Mouse (Mus musculus) hindbrain, embryonic 16.5 days (tissue): ENCODE measurements around the gene Cant1. TPM values are rescaled to one million over a fixed set of nuclear protein-coding genes. Genes with fewer than 3 reads are reported as not detected.

Experiments used
- ATAC-seq: fragments of 200-750 bp; cut with Nextera tagmentation; 2 replicates; pipeline ENCODE4 v1.8.0; 2017; ENCODE audit warnings: moderate TSS enrichment, moderate library complexity
- H3K27ac ChIP-seq: fragments of 300-500 bp; sonication (generic); 2 replicates; pipeline ENCODE4 v1.5.1; 2014; ENCODE audit warnings: low read depth, mild to moderate bottlenecking, control low read depth, low read length, moderate library complexity
- H3K27me3 ChIP-seq: fragments of 300-500 bp; sonication (generic); replicated peaks from 2 replicates; pipeline ENCODE4 v1.6.1; 2014; ENCODE audit warnings: low read length; ENCODE audit not compliant: control insufficient read depth, insufficient read depth
- H3K36me3 ChIP-seq: fragments of 300-500 bp; sonication (generic); 2 replicates; pipeline ENCODE4 v1.6.1; 2014; ENCODE audit warnings: mild to moderate bottlenecking, low read length, moderate library complexity, mixed read lengths; ENCODE audit not compliant: control insufficient read depth, insufficient read depth
- H3K4me1 ChIP-seq: fragments of 300-500 bp; sonication (generic); 2 replicates; pipeline ENCODE4 v1.6.1; 2014; ENCODE audit warnings: low read depth, low read length; ENCODE audit not compliant: control insufficient read depth, insufficient read depth
- H3K4me2 ChIP-seq: fragments of 300-500 bp; sonication (generic); 2 replicates; pipeline ENCODE4 v1.6.1; 2014; ENCODE audit warnings: mild to moderate bottlenecking, low read length, control low read depth, moderate library complexity
- H3K4me3 ChIP-seq: fragments of 300-500 bp; sonication (generic); 2 replicates; pipeline ENCODE4 v1.5.1; 2014; ENCODE audit warnings: mild to moderate bottlenecking, low read length, control low read depth, moderate library complexity
- H3K9ac ChIP-seq: fragments of 300-500 bp; sonication (generic); 2 replicates; pipeline ENCODE4 v1.6.1; 2014; ENCODE audit warnings: low read depth, mild to moderate bottlenecking, control low read depth, low read length, moderate library complexity
- H3K9me3 ChIP-seq: fragments of 300-500 bp; sonication (generic); 2 replicates; pipeline ENCODE4 v1.6.1; 2014; ENCODE audit warnings: mild to moderate bottlenecking, low read length, moderate library complexity; ENCODE audit not compliant: control insufficient read depth
- WGBS: fragments of 180-500 bp; shearing (Covaris S2); extraction: QIAGEN DNeasy Blood & Tissue Kit; methylation state at CpG from one replicate; pipeline ENCODE4 v1.1.7; 2014; 5-methylcytosine and 5-hydroxymethylcytosine counted together
- polyA plus RNA-seq: library from polyadenylated mRNA; unstranded; fragments of >200 nt; fragmentation: Nextera tagmentation; extraction: Ambion mirVana; gene quantifications from 2 replicates; pipeline ENCODE4 v1.2.1, GENCODE M21; 2015

The Cant1 gene
- polyA plus RNA-seq, 1 experiment from 2014 or later: 25.7 TPM

GRCm38 (mm10) chr11:118403951-118404899, 14.7 kb downstream of the Cant1 start:
- H3K4me3 ChIP-seq: no peak overlapping the region
- no peaks in the 10 kb centered on the region for H3K27me3 ChIP-seq
- no peak overlapping the region for H3K27ac ChIP-seq
- no peaks in the 10 kb centered on the region for H3K9me3 ChIP-seq
- WGBS: 71% methylated on average over 6 of the region's 6 CpGs
- no peak overlapping the region for H3K9ac ChIP-seq
- no peaks in the 10 kb centered on the region; the same call in 1 of the 2 replicates for H3K4me1 ChIP-seq
- H3K4me2 ChIP-seq: no peak overlapping the region
- no peak for ATAC-seq
- peaks cover 15% of the 10 kb centered on the region for H3K36me3 ChIP-seq

GRCm38 (mm10) chr11:118403183-118403582, 15.7 kb downstream of the Cant1 start:
- H3K27ac ChIP-seq: no peak overlapping the region
- 91% methylated on average over 2 of the region's 2 CpGs for WGBS
- ATAC-seq: no peak
- H3K4me3 ChIP-seq: no peak overlapping the region
- no peaks in the 10 kb centered on the region for H3K9me3 ChIP-seq
- H3K27me3 ChIP-seq: no peaks in the 10 kb centered on the region
- peaks cover 9% of the 10 kb centered on the region for H3K36me3 ChIP-seq
- H3K9ac ChIP-seq: no peak overlapping the region; the same call in 1 of the 2 replicates
- H3K4me2 ChIP-seq: no peak overlapping the region
- H3K4me1 ChIP-seq: no peaks in the 10 kb centered on the region; the same call in 1 of the 2 replicates

GRCm38 (mm10) chr11:118401760-118402280, 17.1 kb downstream of the Cant1 start, which contains the start of gene Lgals3bp:
Gene Lgals3bp, minus strand, starts transcription at chr11:118402092.
- 53% methylated on average over 7 of the region's 7 CpGs for WGBS
- H3K9ac ChIP-seq: peak within 1 kb of the TSS; percentile 47
- ATAC-seq: peak; percentile 76
- H3K9me3 ChIP-seq: no peaks in the 10 kb centered on the region
- peak within 1 kb of the TSS; percentile 44 for H3K27ac ChIP-seq
- H3K4me3 ChIP-seq: no peak within 1 kb of the TSS
- peaks cover 3% of the 10 kb centered on the region for H3K36me3 ChIP-seq
- H3K4me1 ChIP-seq: no peaks in the 10 kb centered on the region; the same call in 1 of the 2 replicates
- no peak within 1 kb of the TSS for H3K4me2 ChIP-seq
- H3K27me3 ChIP-seq: no peaks in the 10 kb centered on the region

GRCm38 (mm10) chr11:118401195-118401594, 17.7 kb downstream of the Cant1 start:
- Histone ChIP-seq H3K4me3 (no peak overlapping the region), H3K27me3 (no peaks in the 10 kb centered on the region), H3K4me1 (no peaks in the 10 kb centered on the region; the same call in 1 of the 2 replicates), H3K4me2 (no peak overlapping the region), H3K27ac (peak overlapping the region; percentile 44; the same call in 1 of the 2 replicates), H3K9me3 (no peaks in the 10 kb centered on the region), H3K36me3 (no peaks in the 10 kb centered on the region; the same call in 1 of the 2 replicates), H3K9ac (no peak overlapping the region; the same call in 1 of the 2 replicates)
- 81% methylated on average over 4 of the region's 4 CpGs for WGBS
- ATAC-seq: no peak

GRCm38 (mm10) chr11:118400566-118400936, 18.3 kb downstream of the Cant1 start:
- H3K27ac ChIP-seq: no peak overlapping the region
- H3K27me3 ChIP-seq: no peaks in the 10 kb centered on the region
- ATAC-seq: no peak
- no peaks in the 10 kb centered on the region for H3K36me3 ChIP-seq
- no peaks in the 10 kb centered on the region for H3K9me3 ChIP-seq
- no peak overlapping the region for H3K4me3 ChIP-seq
- no peak overlapping the region for H3K4me2 ChIP-seq
- H3K9ac ChIP-seq: no peak overlapping the region
- H3K4me1 ChIP-seq: no peaks in the 10 kb centered on the region; the same call in 1 of the 2 replicates
- WGBS: 40% methylated on average over 6 of the region's 6 CpGs

- H3K4me1 ChIP-seq: no peaks in the 10 kb centered on the region; the same call in 1 of the 2 replicates
- no peak for ATAC-seq
- no peak overlapping the region for H3K9ac ChIP-seq
- H3K36me3 ChIP-seq: no peaks in the 10 kb centered on the region
- H3K9me3 ChIP-seq: no peaks in the 10 kb centered on the region
- 65% methylated on average over 5 of the region's 5 CpGs for WGBS
- H3K4me3 ChIP-seq: no peak overlapping the region
- H3K4me2 ChIP-seq: no peak overlapping the region
- no peaks in the 10 kb centered on the region for H3K27me3 ChIP-seq
- no peak overlapping the region for H3K27ac ChIP-seq
Measured at GRCm38 (mm10) chr11:118399891-118400565, 18.9 kb downstream of the Cant1 start.

- no peak overlapping the region for H3K4me2 ChIP-seq
- H3K36me3 ChIP-seq: no peaks in the 10 kb centered on the region
- no peak overlapping the region for H3K4me3 ChIP-seq
- no peak overlapping the region for H3K27ac ChIP-seq
- H3K27me3 ChIP-seq: no peaks in the 10 kb centered on the region
- H3K4me1 ChIP-seq: no peaks in the 10 kb centered on the region; the same call in 1 of the 2 replicates
- no peaks in the 10 kb centered on the region for H3K9me3 ChIP-seq
- WGBS: 95% methylated on average over 26 of the region's 26 CpGs
- H3K9ac ChIP-seq: no peak overlapping the region
- ATAC-seq: no peak
Measured at GRCm38 (mm10) chr11:118397806-118398530, 20.9 kb downstream of the Cant1 start.

GRCm38 (mm10) chr11:118394538-118394937, 24.3 kb downstream of the Cant1 start:
- Histone ChIP-seq H3K9ac (no peak overlapping the region), H3K27me3 (no peaks in the 10 kb centered on the region), H3K4me2 (no peak overlapping the region), H3K4me3 (no peak overlapping the region), H3K27ac (no peak overlapping the region), H3K36me3 (no peaks in the 10 kb centered on the region), H3K9me3 (no peaks in the 10 kb centered on the region), H3K4me1 (no peaks in the 10 kb centered on the region; the same call in 1 of the 2 replicates)
- ATAC-seq: no peak
- WGBS: 59% methylated on average over 6 of the region's 6 CpGs
